Comparison of ENCODE assay signal across 8 mouse cellular contexts in genomic region chr5:44798493-44798892, GRCm38 (mm10). TPM values are rescaled to one million over a fixed set of nuclear protein-coding genes. Genes with fewer than 3 reads are reported as not detected.
DNase-seq lines count a peak whose midpoint lies in the region; ATAC-seq lines count a peak whose summit lies in the region.

No protein-coding gene starts in this region.

- peaks cover 27% of the 10 kb centered on the region for H3K4me1 ChIP-seq in embryonic facial prominence, embryonic 14.5 days (ENCODE audit: control insufficient read depth, insufficient read depth, low read length)
- H3K4me1 ChIP-seq in hindbrain, embryonic 15.5 days (replicated peaks) = peaks cover 24% of the 10 kb centered on the region
- peaks cover 21% of the 10 kb centered on the region for H3K4me1 ChIP-seq in midbrain, embryonic 16.5 days (ENCODE audit: control insufficient read depth, insufficient read depth, low read length)

- peak; percentile 16 for DNase-seq in kidney, adult 18-20 months
- no peak for DNase-seq in kidney, adult 9 months
- DNase-seq in embryonic facial prominence, embryonic 14.5 days (ENCODE audit: low spot score) = no peak
- no peak for DNase-seq in cerebellum, postnatal 36 days
- DNase-seq in ovary, postnatal 14 days (ENCODE audit: low spot score) = no peak
- DNase-seq in layer of hippocampus, adult 9-10 months (ENCODE audit: low spot score) = no peak

- peak overlapping the region; percentile 49 for H3K4me3 ChIP-seq in embryonic facial prominence, embryonic 14.5 days (ENCODE audit: low read depth, low read length)
- H3K4me3 ChIP-seq in hindbrain, embryonic 15.5 days = peak overlapping the region; percentile 49
- peak overlapping the region; percentile 48 for H3K4me3 ChIP-seq in midbrain, embryonic 16.5 days (ENCODE audit: low read depth, low read length)

- H3K36me3 ChIP-seq in embryonic facial prominence, embryonic 14.5 days (ENCODE audit: control insufficient read depth, insufficient read depth, low read length) = no peaks in the 10 kb centered on the region
- H3K36me3 ChIP-seq in hindbrain, embryonic 15.5 days = no peaks in the 10 kb centered on the region
- H3K36me3 ChIP-seq in midbrain, embryonic 16.5 days (ENCODE audit: control insufficient read depth, insufficient read depth, low read length) = no peaks in the 10 kb centered on the region

- ATAC-seq in embryonic facial prominence, embryonic 14.5 days (ENCODE audit: low read depth) = no peak
- ATAC-seq in hindbrain, embryonic 15.5 days (ENCODE audit: low FRiP score, low read depth) = no peak
- no peak; the same call in 1 of the 2 replicates for ATAC-seq in midbrain, embryonic 16.5 days

- peak overlapping the region; percentile 59; the same call in 1 of the 2 replicates for H3K27ac ChIP-seq in embryonic facial prominence, embryonic 14.5 days (replicated peaks; ENCODE audit: low read depth, low read length)
- H3K27ac ChIP-seq in hindbrain, embryonic 15.5 days (replicated peaks) = no peak overlapping the region
- peak overlapping the region; percentile 22 for H3K27ac ChIP-seq in midbrain, embryonic 16.5 days (ENCODE audit: low read length)

- H3K9me3 ChIP-seq in embryonic facial prominence, embryonic 14.5 days (ENCODE audit: control insufficient read depth, low read length) = no peaks in the 10 kb centered on the region
- no peaks in the 10 kb centered on the region for H3K9me3 ChIP-seq in hindbrain, embryonic 15.5 days
- H3K9me3 ChIP-seq in midbrain, embryonic 16.5 days (replicated peaks; ENCODE audit: control insufficient read depth, low read length, poor library complexity, severe bottlenecking) = no peaks in the 10 kb centered on the region

- peak overlapping the region; percentile 54 for H3K9ac ChIP-seq in embryonic facial prominence, embryonic 14.5 days (ENCODE audit: low read depth, low read length)
- H3K9ac ChIP-seq in hindbrain, embryonic 15.5 days = peak overlapping the region; percentile 57; the same call in 1 of the 2 replicates
- peak overlapping the region; percentile 63 for H3K9ac ChIP-seq in midbrain, embryonic 16.5 days (ENCODE audit: low read depth, low read length)

- WGBS in embryonic facial prominence, embryonic 14.5 days = 4% methylated on average over 3 of the region's 3 CpGs
- WGBS in hindbrain, embryonic 15.5 days = 4% methylated on average over 3 of the region's 3 CpGs
- 4% methylated on average over 3 of the region's 3 CpGs for WGBS in midbrain, embryonic 16.5 days

- no peaks in the 10 kb centered on the region for H3K27me3 ChIP-seq in embryonic facial prominence, embryonic 14.5 days (replicated peaks; ENCODE audit: control insufficient read depth, insufficient read depth, low read length)
- H3K27me3 ChIP-seq in hindbrain, embryonic 15.5 days = no peaks in the 10 kb centered on the region
- H3K27me3 ChIP-seq in midbrain, embryonic 16.5 days (ENCODE audit: control insufficient read depth, insufficient read depth, low read depth, low read length) = no peaks in the 10 kb centered on the region

- H3K4me2 ChIP-seq in embryonic facial prominence, embryonic 14.5 days (ENCODE audit: low read depth, low read length) = peak overlapping the region; percentile 56
- peak overlapping the region; percentile 81 for H3K4me2 ChIP-seq in hindbrain, embryonic 15.5 days
- H3K4me2 ChIP-seq in midbrain, embryonic 16.5 days (ENCODE audit: low read length) = peak overlapping the region; percentile 60

RNA-seq across cellular contexts. Expression of gene Ldb2, which starts 1.0 kb away (rescaled TPM):
- 50.8 and 56.2 TPM in 2 replicates for polyA plus RNA-seq in embryonic facial prominence, embryonic 14.5 days (2014; fragmentation: Nextera tagmentation; extraction: Ambion mirVana)
- 38.3 and 44.6 TPM in 2 replicates for polyA plus RNA-seq in hindbrain, embryonic 15.5 days (2015; fragmentation: Nextera tagmentation; extraction: Ambion mirVana)
- polyA plus RNA-seq in midbrain, embryonic 16.5 days (2015; fragmentation: Nextera tagmentation; extraction: Ambion mirVana) = 70.2 and 89.2 TPM in 2 replicates
